Mouse (Mus musculus) liver, embryonic 16.5 days (tissue): ENCODE measurements around the gene Cox19. TPM values are rescaled to one million over a fixed set of nuclear protein-coding genes. Genes with fewer than 3 reads are reported as not detected.
A peak's percentile ranks its signal among the peaks of the same experiment; 100 is the strongest.
"Not testable (repeated sequence)": the region's sequence is repeated elsewhere in the genome, so short reads cannot be mapped to it uniquely, and the experiment has no call there.

Source experiments
- ATAC-seq: fragments of 200-750 bp; cut with Nextera tagmentation; 2 replicates; pipeline ENCODE4 v1.8.0; 2017; ENCODE audit warnings: low read depth, mild to moderate bottlenecking, moderate number of reproducible peaks, moderate library complexity
- H3K27ac ChIP-seq: fragments of 300-500 bp; sonication (generic); 2 replicates; pipeline ENCODE4 v1.5.1; 2014; ENCODE audit warnings: mild to moderate bottlenecking, low read length
- H3K27me3 ChIP-seq: fragments of 300-500 bp; sonication (generic); 2 replicates; pipeline ENCODE4 v1.6.1; 2014; ENCODE audit warnings: low read depth, low read length, mixed read lengths; ENCODE audit not compliant: control insufficient read depth, insufficient read depth
- H3K36me3 ChIP-seq: fragments of 300-500 bp; sonication (generic); 2 replicates; pipeline ENCODE4 v1.6.1; 2014; ENCODE audit warnings: mild to moderate bottlenecking; ENCODE audit not compliant: control insufficient read depth, insufficient read depth
- H3K4me1 ChIP-seq: fragments of 300-500 bp; sonication (generic); 2 replicates; pipeline ENCODE4 v1.6.1; 2014; ENCODE audit warnings: low read depth, low read length, mixed read lengths; ENCODE audit not compliant: control insufficient read depth
- H3K4me2 ChIP-seq: fragments of 300-500 bp; sonication (generic); 2 replicates; pipeline ENCODE4 v1.6.1; 2014; ENCODE audit warnings: low read depth, low read length, mixed read lengths
- H3K4me3 ChIP-seq: fragments of 300-500 bp; sonication (generic); 2 replicates; pipeline ENCODE4 v1.5.1; 2014; ENCODE audit warnings: low read depth, mild to moderate bottlenecking, low read length
- H3K9ac ChIP-seq: fragments of 300-500 bp; sonication (generic); 2 replicates; pipeline ENCODE4 v1.6.1; 2014; ENCODE audit warnings: low read depth, low read length
- H3K9me3 ChIP-seq: fragments of 300-500 bp; sonication (generic); replicated peaks from 2 replicates; pipeline ENCODE4 v1.6.1; 2016; ENCODE audit warnings: low read length; ENCODE audit not compliant: control insufficient read depth
- WGBS: fragments of 180-500 bp; shearing (Covaris S2); extraction: QIAGEN DNeasy Blood & Tissue Kit; methylation state at CpG from one replicate; pipeline ENCODE4 v1.1.7; 2014; ENCODE audit not compliant: insufficient replicate concordance; 5-methylcytosine and 5-hydroxymethylcytosine counted together
- polyA plus RNA-seq: library from polyadenylated mRNA; unstranded; fragments of >200 nt; fragmentation: Nextera tagmentation; extraction: Ambion mirVana; gene quantifications from 2 replicates; pipeline ENCODE4 v1.2.1, GENCODE M21; 2015

The Cox19 gene
- polyA plus RNA-seq, 1 experiment from 2014 or later, result 42.2 TPM

GRCm38 (mm10) chr5:139344687-139345363 lies 6.4 kb downstream of the Cox19 start:
- Histone ChIP-seq H3K9me3 (no peaks in the 10 kb centered on the region), H3K27ac (peak overlapping the region; percentile 87), H3K4me1 (peaks cover 26% of the 10 kb centered on the region)

GRCm38 (mm10) chr5:139344021-139344686 lies 7.1 kb downstream of the Cox19 start:
- ATAC-seq, result peak; percentile 68
- Histone ChIP-seq H3K36me3 (peaks cover 3% of the 10 kb centered on the region), H3K9me3 (no peaks in the 10 kb centered on the region), H3K4me3 (peak overlapping the region; percentile 94), H3K27me3 (no peaks in the 10 kb centered on the region), H3K4me1 (peaks cover 21% of the 10 kb centered on the region), H3K27ac (peak overlapping the region; percentile 87), H3K4me2 (peak overlapping the region; percentile 94), H3K9ac (peak overlapping the region; percentile 94)
- 4% methylated on average over 12 of the region's 12 CpGs for WGBS

More at GRCm38 (mm10) chr5:139344687-139345363, 6.4 kb downstream of the Cox19 start:
- under 1% methylated on average over 33 of the region's 33 CpGs for WGBS
- Histone ChIP-seq H3K4me2 (peak overlapping the region; percentile 94), H3K36me3 (peaks cover 3% of the 10 kb centered on the region), H3K9ac (peak overlapping the region; percentile 94), H3K27me3 (no peaks in the 10 kb centered on the region), H3K4me3 (peak overlapping the region; percentile 94)
- peak; percentile 92 for ATAC-seq

GRCm38 (mm10) chr5:139338891-139339290 lies 12.3 kb downstream of the Cox19 start:
- WGBS, result 76% methylated on average over 11 of the region's 11 CpGs
- H3K36me3 ChIP-seq, result peaks cover 10% of the 10 kb centered on the region

GRCm38 (mm10) chr5:139338403-139338802 lies 12.8 kb downstream of the Cox19 start:
- Histone ChIP-seq H3K27ac (no peak overlapping the region), H3K4me2 (no peak overlapping the region), H3K9me3 (no peaks in the 10 kb centered on the region), H3K36me3 (peaks cover 10% of the 10 kb centered on the region), H3K9ac (no peak overlapping the region), H3K27me3 (no peaks in the 10 kb centered on the region), H3K4me3 (no peak overlapping the region), H3K4me1 (peaks cover under 1% of the 10 kb centered on the region; the same call in 1 of the 2 replicates)
- no peak for ATAC-seq
- 76% methylated on average over 3 of the region's 3 CpGs for WGBS

More at GRCm38 (mm10) chr5:139338891-139339290, 12.3 kb downstream of the Cox19 start:
- peaks cover 5% of the 10 kb centered on the region for H3K4me1 ChIP-seq
- no peak overlapping the region for H3K27ac ChIP-seq
- no peak for ATAC-seq
- no peak overlapping the region for H3K9ac ChIP-seq
- no peak overlapping the region for H3K4me3 ChIP-seq
- no peaks in the 10 kb centered on the region for H3K27me3 ChIP-seq
- no peaks in the 10 kb centered on the region for H3K9me3 ChIP-seq
- no peak overlapping the region for H3K4me2 ChIP-seq

GRCm38 (mm10) chr5:139337826-139338370 lies 13.3 kb downstream of the Cox19 start:
- no peak overlapping the region for H3K4me2 ChIP-seq
- ATAC-seq, result no peak
- H3K4me3 ChIP-seq, result no peak overlapping the region
- H3K4me1 ChIP-seq, result no peaks in the 10 kb centered on the region
- H3K9ac ChIP-seq, result no peak overlapping the region
- no peak overlapping the region for H3K27ac ChIP-seq
- H3K27me3 ChIP-seq, result no peaks in the 10 kb centered on the region
- 69% methylated on average over 13 of the region's 13 CpGs for WGBS
- no peaks in the 10 kb centered on the region for H3K9me3 ChIP-seq
- H3K36me3 ChIP-seq, result peaks cover 10% of the 10 kb centered on the region

GRCm38 (mm10) chr5:139335634-139336033 lies 15.6 kb downstream of the Cox19 start:
- Histone ChIP-seq H3K27ac (no peak overlapping the region), H3K4me3 (no peak overlapping the region), H3K4me2 (no peak overlapping the region), H3K9me3 (no peaks in the 10 kb centered on the region), H3K9ac (no peak overlapping the region), H3K36me3 (peaks cover 7% of the 10 kb centered on the region), H3K4me1 (peaks cover 3% of the 10 kb centered on the region), H3K27me3 (no peaks in the 10 kb centered on the region)
- no peak for ATAC-seq
- WGBS, result 81% methylated on average over 4 of the region's 4 CpGs

GRCm38 (mm10) chr5:139334394-139334793 lies 16.8 kb downstream of the Cox19 start:
- H3K9ac ChIP-seq, H3K4me3 ChIP-seq, ATAC-seq, H3K4me1 ChIP-seq, H3K9me3 ChIP-seq, H3K27me3 ChIP-seq, H3K36me3 ChIP-seq, H3K27ac ChIP-seq, H3K4me2 ChIP-seq: not testable (repeated sequence)
- WGBS, result 80% methylated on average over 10 of the region's 10 CpGs

- Histone ChIP-seq H3K4me1 (peaks cover 3% of the 10 kb centered on the region), H3K27ac (no peak overlapping the region), H3K36me3 (peaks cover 7% of the 10 kb centered on the region), H3K9me3 (no peaks in the 10 kb centered on the region), H3K4me2 (no peak overlapping the region), H3K4me3 (no peak overlapping the region), H3K9ac (no peak overlapping the region), H3K27me3 (no peaks in the 10 kb centered on the region)
- no peak for ATAC-seq
- 78% methylated on average over 16 of the region's 16 CpGs for WGBS
Observed at GRCm38 (mm10) chr5:139333301-139334013, 17.8 kb downstream of the Cox19 start.
